Mouse (Mus musculus): Measurements from ENCODE around the gene Ell.
A peak's percentile ranks its signal among the peaks of the same experiment; 100 is the strongest.
"Not testable (repeated sequence)": the region's sequence is repeated elsewhere in the genome, so short reads cannot be mapped to it uniquely, and the experiment has no call there.

Ell gene

GRCm38 (mm10) chr8:70506328-70507026 lies 32.8 kb upstream of the Ell start, which contains the start of gene Rex1bd:
TSS of gene Rex1bd (minus strand) at chr8:70506752.
- DNase-seq (ENCODE audit: low spot score in 2 of 2): peak; percentile 88 to 94

- no peak for DNase-seq (ENCODE audit: low spot score in 2 of 2)
Observed at GRCm38 (mm10) chr8:70507027-70507393, 32.2 kb upstream of the Ell start.

GRCm38 (mm10) chr8:70509281-70509952 lies 29.8 kb upstream of the Ell start:
- no peak for DNase-seq (ENCODE audit: low spot score in 2 of 2)

- peak; percentile 93 to 96 for DNase-seq (ENCODE audit: low spot score in 2 of 2)
Observed at GRCm38 (mm10) chr8:70510228-70510915, 28.9 kb upstream of the Ell start, which contains the start of gene Uba52. TSS of gene Uba52 (minus strand) at chr8:70510801.

GRCm38 (mm10) chr8:70511174-70511573 lies 28.1 kb upstream of the Ell start:
- not testable (repeated sequence) for DNase-seq (ENCODE audit: low spot score in 2 of 2)

- no peak for DNase-seq (ENCODE audit: low spot score in 2 of 2)
Observed at GRCm38 (mm10) chr8:70511770-70512169, 27.5 kb upstream of the Ell start.

- no peak for DNase-seq (ENCODE audit: low spot score in 2 of 2)
Observed at GRCm38 (mm10) chr8:70512253-70512903, 26.9 kb upstream of the Ell start.

- DNase-seq (ENCODE audit: low spot score in 2 of 2): no peak
Observed at GRCm38 (mm10) chr8:70513441-70513840, 25.8 kb upstream of the Ell start.

GRCm38 (mm10) chr8:70517940-70518643 lies 21.2 kb upstream of the Ell start:
- DNase-seq (ENCODE audit: low spot score in 2 of 2): no peak

GRCm38 (mm10) chr8:70519043-70519442 lies 20.2 kb upstream of the Ell start:
- DNase-seq (ENCODE audit: low spot score in 2 of 2): no peak

GRCm38 (mm10) chr8:70519606-70520005 lies 19.7 kb upstream of the Ell start:
- DNase-seq (ENCODE audit: low spot score in 2 of 2): no peak

GRCm38 (mm10) chr8:70522592-70523403 lies 16.5 kb upstream of the Ell start:
- peak; percentile 91 to 95 for DNase-seq (ENCODE audit: low spot score in 2 of 2)

- DNase-seq (ENCODE audit: low spot score in 2 of 2): no peak
Observed at GRCm38 (mm10) chr8:70527111-70527511, 12.1 kb upstream of the Ell start.

- DNase-seq (ENCODE audit: low spot score in 2 of 2): peak; percentile 95 to 99
Observed at GRCm38 (mm10) chr8:70527512-70528181, 11.6 kb upstream of the Ell start, which contains the start of the genes Fkbp8 and Kxd1. TSS of gene Fkbp8 (plus strand) at chr8:70527724. TSS of gene Kxd1 (minus strand) at chr8:70527956.

- no peak for DNase-seq (ENCODE audit: low spot score in 2 of 2)
Observed at GRCm38 (mm10) chr8:70528182-70528797, 11.0 kb upstream of the Ell start.

GRCm38 (mm10) chr8:70529299-70529698 lies 10.0 kb upstream of the Ell start:
- DNase-seq (ENCODE audit: low spot score in 2 of 2): no peak

- no peak for DNase-seq (ENCODE audit: low spot score in 2 of 2)
Observed at GRCm38 (mm10) chr8:70529741-70530161, 9.5 kb upstream of the Ell start.

- no peak for DNase-seq (ENCODE audit: low spot score in 2 of 2)
Observed at GRCm38 (mm10) chr8:70530314-70530713, 8.9 kb upstream of the Ell start.

GRCm38 (mm10) chr8:70534281-70534680 lies 5.0 kb upstream of the Ell start:
- DNase-seq (ENCODE audit: low spot score in 2 of 2): no peak

Data from urinary bladder, adult 18-20 months (tissue).